Mouse (Mus musculus): ENCODE measurements around the gene Notch2. TPM values are rescaled to one million over a fixed set of nuclear protein-coding genes. Genes with fewer than 3 reads are reported as not detected.

The Notch2 gene
- polyA plus RNA-seq, 1 experiment from 2014 or later = 27.8 TPM

DNA sequence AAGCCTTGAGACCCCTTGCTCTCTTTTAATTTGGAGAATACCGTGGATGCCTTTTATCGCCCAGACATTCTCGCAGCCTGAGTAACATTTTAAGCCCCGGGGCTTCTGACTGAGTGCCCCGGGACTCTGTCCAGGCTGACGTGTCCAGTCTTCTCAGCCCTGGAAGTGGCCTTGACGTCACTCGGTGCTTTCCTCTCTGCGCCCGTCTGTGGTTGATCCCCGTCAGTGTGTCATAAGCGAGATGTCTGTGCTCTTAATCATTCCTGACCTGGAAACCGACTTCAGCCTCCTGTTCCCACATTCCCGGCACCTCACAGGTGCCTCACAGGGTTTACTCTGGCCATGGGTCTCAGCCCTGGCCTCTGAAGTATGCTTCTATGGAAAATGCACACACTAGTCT is 134.4 kb downstream of the Notch2 start:
- H3K9me3 ChIP-seq (replicated peaks; ENCODE audit: control insufficient read depth, low read length) = no peaks in the 10 kb centered on the region
- H3K4me2 ChIP-seq (ENCODE audit: low read depth, low read length) = no peak overlapping the region
- DNase-seq (ENCODE audit: low spot score) (no peak), ATAC-seq (replicated peaks; ENCODE audit: insufficient number of reproducible peaks, low FRiP score, low TSS enrichment, low read depth) (no peak)
- no peak overlapping the region for H3K9ac ChIP-seq (replicated peaks; ENCODE audit: low read length)
- WGBS = 91% methylated on average over 14 of the region's 14 CpGs
- no peak overlapping the region for H3K4me3 ChIP-seq (ENCODE audit: low read depth, low read length)
- H3K4me1 ChIP-seq (ENCODE audit: control insufficient read depth, insufficient read depth, low read length) = no peaks in the 10 kb centered on the region
- H3K27me3 ChIP-seq (ENCODE audit: control insufficient read depth, insufficient read depth, low read length) = no peaks in the 10 kb centered on the region
- no peak overlapping the region for H3K27ac ChIP-seq (replicated peaks; ENCODE audit: low read depth, low read length)
- H3K36me3 ChIP-seq (replicated peaks; ENCODE audit: control insufficient read depth, insufficient read depth, low read depth, low read length) = peaks cover 11% of the 10 kb centered on the region

- peaks cover 7% of the 10 kb centered on the region for H3K36me3 ChIP-seq (replicated peaks; ENCODE audit: control insufficient read depth, insufficient read depth, low read depth, low read length)
- ATAC-seq (replicated peaks; ENCODE audit: insufficient number of reproducible peaks, low FRiP score, low TSS enrichment, low read depth) = no peak
- no peak overlapping the region for H3K27ac ChIP-seq (replicated peaks; ENCODE audit: low read depth, low read length)
- no peak overlapping the region for H3K9ac ChIP-seq (replicated peaks; ENCODE audit: low read length)
- no peaks in the 10 kb centered on the region for H3K9me3 ChIP-seq (replicated peaks; ENCODE audit: control insufficient read depth, low read length)
- no peaks in the 10 kb centered on the region for H3K27me3 ChIP-seq (ENCODE audit: control insufficient read depth, insufficient read depth, low read length)
- H3K4me1 ChIP-seq (ENCODE audit: control insufficient read depth, insufficient read depth, low read length) = no peaks in the 10 kb centered on the region
- no peak for DNase-seq (ENCODE audit: low spot score)
- WGBS = 93% methylated on average over 11 of the region's 11 CpGs
- no peak overlapping the region for H3K4me2 ChIP-seq (ENCODE audit: low read depth, low read length)
- H3K4me3 ChIP-seq (ENCODE audit: low read depth, low read length) = no peak overlapping the region
Measured at GRCm38 (mm10) chr3:98149881-98150280, 136.6 kb downstream of the Notch2 start.

DNA sequence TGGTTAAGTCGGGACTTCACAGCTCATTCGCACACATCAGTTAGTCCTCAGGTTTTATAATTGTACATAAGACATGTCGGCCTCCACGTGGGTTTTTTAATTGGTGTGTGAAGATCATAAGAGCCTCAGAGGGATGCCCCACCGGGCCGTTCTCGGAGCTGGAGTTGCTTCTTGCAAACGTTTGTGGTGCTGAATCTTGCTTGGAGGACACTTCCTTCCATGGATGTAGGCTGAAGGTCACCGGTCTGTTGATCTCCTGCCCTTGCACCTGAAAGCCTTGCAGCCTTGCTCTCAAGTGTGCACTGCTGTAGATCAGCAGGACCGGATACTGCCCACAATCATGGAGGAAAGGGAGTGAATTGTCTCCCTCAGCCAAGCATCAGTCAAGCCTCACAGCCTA is 137.7 kb downstream of the Notch2 start:
- no peak overlapping the region for H3K4me3 ChIP-seq (ENCODE audit: low read depth, low read length)
- H3K27me3 ChIP-seq (ENCODE audit: control insufficient read depth, insufficient read depth, low read length) = no peaks in the 10 kb centered on the region
- no peak overlapping the region for H3K27ac ChIP-seq (replicated peaks; ENCODE audit: low read depth, low read length)
- no peak overlapping the region for H3K4me2 ChIP-seq (ENCODE audit: low read depth, low read length)
- 91% methylated on average over 10 of the region's 10 CpGs for WGBS
- ATAC-seq (replicated peaks; ENCODE audit: insufficient number of reproducible peaks, low FRiP score, low TSS enrichment, low read depth) (no peak), DNase-seq (ENCODE audit: low spot score) (no peak)
- H3K9me3 ChIP-seq (replicated peaks; ENCODE audit: control insufficient read depth, low read length) = no peaks in the 10 kb centered on the region
- no peak overlapping the region for H3K9ac ChIP-seq (replicated peaks; ENCODE audit: low read length)
- no peaks in the 10 kb centered on the region for H3K4me1 ChIP-seq (ENCODE audit: control insufficient read depth, insufficient read depth, low read length)
- peaks cover 7% of the 10 kb centered on the region for H3K36me3 ChIP-seq (replicated peaks; ENCODE audit: control insufficient read depth, insufficient read depth, low read depth, low read length)

GRCm38 (mm10) chr3:98153460-98153859 is 140.1 kb downstream of the Notch2 start:
- Histone ChIP-seq H3K27ac (replicated peaks; ENCODE audit: low read depth, low read length) (no peak overlapping the region), H3K4me2 (ENCODE audit: low read depth, low read length) (no peak overlapping the region), H3K4me3 (ENCODE audit: low read depth, low read length) (no peak overlapping the region)

GRCm38 (mm10) chr3:98156158-98156557 is 142.8 kb downstream of the Notch2 start:
- DNase-seq (ENCODE audit: low spot score) (no peak), ATAC-seq (replicated peaks; ENCODE audit: insufficient number of reproducible peaks, low FRiP score, low TSS enrichment, low read depth) (no peak)
- H3K9ac ChIP-seq (replicated peaks; ENCODE audit: low read length) = no peak overlapping the region
- H3K4me1 ChIP-seq (ENCODE audit: control insufficient read depth, insufficient read depth, low read length) = no peaks in the 10 kb centered on the region
- no peak overlapping the region for H3K27ac ChIP-seq (replicated peaks; ENCODE audit: low read depth, low read length)
- no peaks in the 10 kb centered on the region for H3K36me3 ChIP-seq (replicated peaks; ENCODE audit: control insufficient read depth, insufficient read depth, low read depth, low read length)
- H3K27me3 ChIP-seq (ENCODE audit: control insufficient read depth, insufficient read depth, low read length) = no peaks in the 10 kb centered on the region
- no peak overlapping the region for H3K4me2 ChIP-seq (ENCODE audit: low read depth, low read length)
- H3K4me3 ChIP-seq (ENCODE audit: low read depth, low read length) = no peak overlapping the region
- no peaks in the 10 kb centered on the region for H3K9me3 ChIP-seq (replicated peaks; ENCODE audit: control insufficient read depth, low read length)
- 48% methylated on average over 4 of the region's 4 CpGs for WGBS

More at GRCm38 (mm10) chr3:98153460-98153859, 140.1 kb downstream of the Notch2 start:
- ATAC-seq (replicated peaks; ENCODE audit: insufficient number of reproducible peaks, low FRiP score, low TSS enrichment, low read depth) = no peak
- no peaks in the 10 kb centered on the region for H3K9me3 ChIP-seq (replicated peaks; ENCODE audit: control insufficient read depth, low read length)
- no peak overlapping the region for H3K9ac ChIP-seq (replicated peaks; ENCODE audit: low read length)
- H3K36me3 ChIP-seq (replicated peaks; ENCODE audit: control insufficient read depth, insufficient read depth, low read depth, low read length) = no peaks in the 10 kb centered on the region
- DNase-seq (ENCODE audit: low spot score) = no peak
- H3K27me3 ChIP-seq (ENCODE audit: control insufficient read depth, insufficient read depth, low read length) = no peaks in the 10 kb centered on the region
- H3K4me1 ChIP-seq (ENCODE audit: control insufficient read depth, insufficient read depth, low read length) = no peaks in the 10 kb centered on the region

DNA sequence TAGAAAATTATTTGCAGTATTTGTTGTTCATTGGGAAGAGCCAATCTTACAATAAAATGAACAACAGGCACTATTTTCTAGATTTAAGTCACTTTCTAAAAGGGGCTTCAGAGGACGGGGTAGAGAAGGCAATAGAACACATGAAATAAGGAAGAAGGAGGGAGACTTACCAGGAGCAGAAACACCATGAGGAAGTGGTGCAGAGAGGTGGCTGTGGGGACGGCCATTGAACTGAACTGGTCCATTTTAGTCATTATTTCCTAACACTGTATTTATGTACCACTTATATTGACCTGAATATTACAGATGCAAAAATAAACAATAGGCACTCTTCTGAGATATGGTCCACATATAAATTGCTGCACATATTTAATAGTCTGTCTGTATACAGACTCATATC is 143.7 kb downstream of the Notch2 start:
- no peak for DNase-seq (ENCODE audit: low spot score)
- no peak overlapping the region for H3K9ac ChIP-seq (replicated peaks; ENCODE audit: low read length)
- WGBS = 58% methylated on average over 2 of the region's 2 CpGs

DNA sequence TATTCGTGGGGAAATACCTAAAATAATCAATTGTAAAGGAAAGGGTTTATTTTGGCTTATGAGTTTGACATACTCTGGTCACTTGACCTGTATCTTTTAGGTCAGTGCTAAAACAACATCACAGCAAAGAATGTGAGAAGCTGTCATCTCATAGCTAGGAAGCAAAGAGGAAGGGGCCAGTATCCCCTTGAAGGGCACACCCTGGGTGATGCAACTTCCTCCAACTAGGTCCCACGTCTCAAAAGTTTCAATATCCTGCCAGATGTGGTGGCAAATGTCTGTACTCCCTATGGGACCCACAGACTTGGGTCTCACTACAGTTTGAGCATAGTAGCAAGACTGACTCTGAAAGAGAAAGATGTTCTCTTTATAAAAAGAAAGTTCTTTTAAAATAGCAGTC is 144.3 kb downstream of the Notch2 start:
- no peak overlapping the region for H3K4me3 ChIP-seq (ENCODE audit: low read depth, low read length)
- H3K4me2 ChIP-seq (ENCODE audit: low read depth, low read length) = no peak overlapping the region
- H3K27ac ChIP-seq (replicated peaks; ENCODE audit: low read depth, low read length) = no peak overlapping the region
- 49% methylated on average over 2 of the region's 2 CpGs for WGBS
- no peaks in the 10 kb centered on the region for H3K4me1 ChIP-seq (ENCODE audit: control insufficient read depth, insufficient read depth, low read length)
- ATAC-seq (replicated peaks; ENCODE audit: insufficient number of reproducible peaks, low FRiP score, low TSS enrichment, low read depth) = no peak
- no peaks in the 10 kb centered on the region for H3K36me3 ChIP-seq (replicated peaks; ENCODE audit: control insufficient read depth, insufficient read depth, low read depth, low read length)
- H3K9me3 ChIP-seq (replicated peaks; ENCODE audit: control insufficient read depth, low read length) = no peaks in the 10 kb centered on the region
- no peaks in the 10 kb centered on the region for H3K27me3 ChIP-seq (ENCODE audit: control insufficient read depth, insufficient read depth, low read length)
- no peak overlapping the region for H3K9ac ChIP-seq (replicated peaks; ENCODE audit: low read length)
- no peak for DNase-seq (ENCODE audit: low spot score)

More for the DNA sequence above, 143.7 kb downstream of the Notch2 start:
- Histone ChIP-seq H3K4me1 (ENCODE audit: control insufficient read depth, insufficient read depth, low read length) (no peaks in the 10 kb centered on the region), H3K4me2 (ENCODE audit: low read depth, low read length) (no peak overlapping the region), H3K27ac (replicated peaks; ENCODE audit: low read depth, low read length) (no peak overlapping the region), H3K4me3 (ENCODE audit: low read depth, low read length) (no peak overlapping the region), H3K27me3 (ENCODE audit: control insufficient read depth, insufficient read depth, low read length) (no peaks in the 10 kb centered on the region), H3K36me3 (replicated peaks; ENCODE audit: control insufficient read depth, insufficient read depth, low read depth, low read length) (no peaks in the 10 kb centered on the region), H3K9me3 (replicated peaks; ENCODE audit: control insufficient read depth, low read length) (no peaks in the 10 kb centered on the region)
- ATAC-seq (replicated peaks; ENCODE audit: insufficient number of reproducible peaks, low FRiP score, low TSS enrichment, low read depth) = no peak

DNA sequence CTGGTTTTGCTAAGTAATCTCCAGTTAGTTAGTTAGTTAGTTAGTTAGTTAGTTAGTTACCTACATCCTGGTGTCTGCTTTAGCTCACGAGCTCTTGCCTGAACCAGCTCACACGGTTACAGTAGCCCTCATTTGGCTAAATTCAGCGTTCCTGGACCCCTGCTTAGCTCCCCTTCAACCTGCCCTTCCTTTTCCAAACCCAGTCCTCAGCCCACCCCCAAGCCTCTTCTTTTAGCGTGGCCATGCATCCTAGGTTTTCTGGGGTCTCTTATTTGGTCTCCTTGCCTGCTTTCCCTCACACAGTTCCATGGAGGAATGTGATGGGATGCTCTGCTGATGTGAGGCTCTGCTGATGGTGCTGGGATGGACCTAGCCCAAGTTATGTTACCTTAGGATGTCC is 145.3 kb downstream of the Notch2 start:
- Histone ChIP-seq H3K4me1 (ENCODE audit: control insufficient read depth, insufficient read depth, low read length) (no peaks in the 10 kb centered on the region), H3K27me3 (ENCODE audit: control insufficient read depth, insufficient read depth, low read length) (no peaks in the 10 kb centered on the region), H3K36me3 (replicated peaks; ENCODE audit: control insufficient read depth, insufficient read depth, low read depth, low read length) (no peaks in the 10 kb centered on the region), H3K9ac (replicated peaks; ENCODE audit: low read length) (no peak overlapping the region), H3K4me2 (ENCODE audit: low read depth, low read length) (no peak overlapping the region), H3K9me3 (replicated peaks; ENCODE audit: control insufficient read depth, low read length) (no peaks in the 10 kb centered on the region), H3K4me3 (ENCODE audit: low read depth, low read length) (no peak overlapping the region), H3K27ac (replicated peaks; ENCODE audit: low read depth, low read length) (no peak overlapping the region)
- 77% methylated on average over 4 of the region's 4 CpGs for WGBS
- no peak for DNase-seq (ENCODE audit: low spot score)
- no peak for ATAC-seq (replicated peaks; ENCODE audit: insufficient number of reproducible peaks, low FRiP score, low TSS enrichment, low read depth)

Measured in embryonic facial prominence, embryonic 11.5 days (tissue).